Mouse (Mus musculus): ENCODE measurements around the gene Hscb. TPM values are rescaled to one million over a fixed set of nuclear protein-coding genes. Genes with fewer than 3 reads are reported as not detected.

Gene Hscb
- total and polyA plus RNA-seq, 3 experiments = 29.0 to 29.4 TPM; not detected in 1

DNA sequence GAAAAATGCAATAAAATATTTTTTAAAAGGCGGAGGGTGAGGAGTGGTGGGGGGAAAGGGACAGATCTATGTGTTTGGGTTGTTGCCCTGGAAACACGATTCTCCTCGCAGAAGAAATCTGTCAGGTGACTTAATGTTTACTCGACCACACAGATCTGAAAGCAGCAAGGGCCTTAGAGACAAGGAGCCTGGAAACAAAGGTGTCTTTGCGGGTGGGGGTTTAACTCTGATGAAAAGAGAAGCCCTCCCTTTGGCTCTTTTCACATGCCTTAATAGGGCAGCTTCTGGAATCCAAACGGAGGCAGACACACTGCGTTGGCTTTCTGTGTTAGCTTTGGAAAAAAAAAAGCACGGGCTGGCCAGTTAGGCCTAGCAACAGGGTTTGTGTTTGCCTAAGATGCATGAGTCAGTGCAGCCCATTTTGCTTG, 29.7 kb upstream of the Hscb start:
- H3K4me1 ChIP-seq (ENCODE audit: control insufficient read depth in 1 of 2, insufficient read depth in 2 of 2, low read length in 2 of 2) = no peaks in the 10 kb centered on the region
- H3K36me3 ChIP-seq (ENCODE audit: control insufficient read depth in 1 of 2, insufficient read depth in 2 of 2, low read length in 2 of 2) = peaks cover 0 to 17% of the 10 kb centered on the region in 2 experiments; a peak in 2 of 4 replicates
- no peak overlapping the region for H3K27ac ChIP-seq (ENCODE audit: control insufficient read depth, low read depth, low read length)
- DNase-seq (ENCODE audit: low read depth, low spot score) = no peak
- no peak overlapping the region for H3K9ac ChIP-seq (ENCODE audit: control insufficient read depth, low read depth, low read length, poor library complexity, severe bottlenecking)
- no peaks in the 10 kb centered on the region for H3K79me2 ChIP-seq (ENCODE audit: control insufficient read depth, insufficient read depth, low read length, poor library complexity)
- no peak overlapping the region for H3K4me3 ChIP-seq (ENCODE audit: control insufficient read depth in 1 of 2, insufficient read depth in 1 of 2, low read depth in 2 of 2, low read length in 2 of 2)
- no peaks in the 10 kb centered on the region for H3K27me3 ChIP-seq (ENCODE audit: control insufficient read depth in 1 of 2, insufficient read depth in 2 of 2, low read length in 2 of 2)
- no peak for TF ChIP-seq UBTF (IDR thresholded peaks at IDR 0.05; ENCODE audit: borderline replicate concordance, insufficient read depth, low read depth, low read length)
- no peak for TF ChIP-seq RCOR1 (IDR thresholded peaks at IDR 0.05; ENCODE audit: low read depth, low read length)
- TF ChIP-seq MEF2A (IDR thresholded peaks at IDR 0.05; ENCODE audit: extremely low read depth, insufficient replicate concordance, low read depth, low read length, poor library complexity, severe bottlenecking) = no peak
- TF ChIP-seq EP300 (IDR thresholded peaks at IDR 0.05; ENCODE audit: low read depth in 1 of 2, low read length in 2 of 2) = no peak
- TF ChIP-seq SMC3 (IDR thresholded peaks at IDR 0.05; ENCODE audit: low read depth, low read length) = no peak
- no peak for TF ChIP-seq MAFK (IDR thresholded peaks at IDR 0.05; ENCODE audit: borderline replicate concordance, low read depth, low read length)
- H3K9me3 ChIP-seq (replicated peaks; ENCODE audit: insufficient read depth, low read length) = no peaks in the 10 kb centered on the region

DNA sequence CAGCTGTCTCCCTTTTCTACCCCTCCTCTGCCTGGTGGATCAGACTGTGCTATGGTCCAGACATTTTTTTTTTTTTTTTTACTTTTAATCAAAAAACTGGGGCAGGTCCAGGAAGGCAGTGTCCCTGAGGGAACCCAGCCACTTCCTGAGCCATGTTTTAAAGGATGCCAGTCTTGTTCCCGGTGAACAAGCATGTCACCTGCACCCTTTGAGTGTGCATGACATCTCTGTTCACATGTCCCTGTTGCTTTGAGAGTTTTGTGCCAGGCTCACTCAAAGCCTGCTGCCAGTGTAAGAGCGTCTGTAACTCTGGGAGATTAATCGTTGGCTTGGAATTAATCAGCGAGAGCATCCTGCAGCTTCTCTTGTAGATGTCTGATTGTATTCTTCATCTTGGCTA, 28.9 kb upstream of the Hscb start:
- Histone ChIP-seq H3K36me3 (ENCODE audit: control insufficient read depth in 1 of 2, insufficient read depth in 2 of 2, low read length in 2 of 2) (peaks cover 0 to 16% of the 10 kb centered on the region in 2 experiments; a peak in 2 of 4 replicates), H3K79me2 (ENCODE audit: control insufficient read depth, insufficient read depth, low read length, poor library complexity) (no peaks in the 10 kb centered on the region), H3K4me1 (ENCODE audit: control insufficient read depth in 1 of 2, insufficient read depth in 2 of 2, low read length in 2 of 2) (no peaks in the 10 kb centered on the region), H3K9ac (ENCODE audit: control insufficient read depth, low read depth, low read length, poor library complexity, severe bottlenecking) (no peak overlapping the region), H3K9me3 (replicated peaks; ENCODE audit: insufficient read depth, low read length) (no peaks in the 10 kb centered on the region), H3K4me3 (ENCODE audit: control insufficient read depth in 1 of 2, insufficient read depth in 1 of 2, low read depth in 2 of 2, low read length in 2 of 2) (no peak overlapping the region), H3K27me3 (ENCODE audit: control insufficient read depth in 1 of 2, insufficient read depth in 2 of 2, low read length in 2 of 2) (no peaks in the 10 kb centered on the region), H3K27ac (ENCODE audit: control insufficient read depth, low read depth, low read length) (no peak overlapping the region)
- TF ChIP-seq POLR2A (IDR thresholded peaks at IDR 0.05; ENCODE audit: control insufficient read depth in 1 of 2, insufficient read depth in 1 of 2, low read depth in 1 of 2, low read length in 2 of 2, poor library complexity in 1 of 2) (no peak), BHLHE40 (IDR thresholded peaks at IDR 0.05; ENCODE audit: borderline replicate concordance, low read depth, low read length) (no peak), CTCF (IDR thresholded peaks at IDR 0.05 in 2 of 3, conservative IDR thresholded peaks at IDR 0.05 in 1 of 3; ENCODE audit: control insufficient read depth in 1 of 3, insufficient read depth in 1 of 3, low read depth in 2 of 3, low read length in 3 of 3, poor library complexity in 1 of 3, severe bottlenecking in 1 of 3) (no peak)
- no peak for DNase-seq (ENCODE audit: low read depth, low spot score)

DNA sequence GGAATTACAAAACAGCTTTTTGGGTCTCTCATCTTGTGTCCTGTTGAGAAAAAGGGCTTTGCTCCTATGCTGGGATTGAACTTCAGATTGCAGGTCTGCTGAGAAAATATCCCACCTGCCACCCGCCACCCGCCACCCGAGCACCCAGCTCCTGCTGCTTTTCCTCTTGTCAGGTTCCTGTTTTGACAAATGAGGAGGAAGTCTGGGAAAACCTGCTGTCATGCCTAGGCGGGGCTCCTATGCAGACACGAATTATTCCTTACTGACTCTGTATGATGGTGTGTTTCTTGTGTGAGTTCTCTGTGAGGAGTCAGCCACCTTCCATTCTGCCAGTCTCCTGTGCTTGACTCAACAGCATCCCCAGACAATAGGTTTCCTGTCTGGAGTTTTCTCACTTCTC, 20.9 kb upstream of the Hscb start:
- H3K79me2 ChIP-seq (ENCODE audit: control insufficient read depth, insufficient read depth, low read length, poor library complexity) = no peaks in the 10 kb centered on the region
- DNase-seq (ENCODE audit: low read depth, low spot score) = no peak
- H3K4me1 ChIP-seq (ENCODE audit: control insufficient read depth in 1 of 2, insufficient read depth in 2 of 2, low read length in 2 of 2) = no peaks in the 10 kb centered on the region
- H3K4me3 ChIP-seq (ENCODE audit: control insufficient read depth in 1 of 2, insufficient read depth in 1 of 2, low read depth in 2 of 2, low read length in 2 of 2) = no peak overlapping the region
- H3K27me3 ChIP-seq (ENCODE audit: control insufficient read depth in 1 of 2, insufficient read depth in 2 of 2, low read length in 2 of 2) = no peaks in the 10 kb centered on the region
- TF ChIP-seq JUND (IDR thresholded peaks at IDR 0.05; ENCODE audit: low read depth, low read length) (no peak), POLR2A (IDR thresholded peaks at IDR 0.05; ENCODE audit: control insufficient read depth in 1 of 2, insufficient read depth in 1 of 2, low read depth in 1 of 2, low read length in 2 of 2, poor library complexity in 1 of 2) (no peak), POLR2AphosphoS5 (IDR thresholded peaks at IDR 0.05; ENCODE audit: borderline replicate concordance, low read depth, low read length) (no peak), MEF2A (IDR thresholded peaks at IDR 0.05; ENCODE audit: extremely low read depth, insufficient replicate concordance, low read depth, low read length, poor library complexity, severe bottlenecking) (no peak), SIN3A (IDR thresholded peaks at IDR 0.05; ENCODE audit: low read length) (no peak), TBP (IDR thresholded peaks at IDR 0.05; ENCODE audit: low read depth, low read length) (no peak), ZNF384 (IDR thresholded peaks at IDR 0.05; ENCODE audit: low read depth, low read length) (no peak), GABPA (IDR thresholded peaks at IDR 0.05; ENCODE audit: low read depth, low read length) (no peak), SMC3 (IDR thresholded peaks at IDR 0.05; ENCODE audit: low read depth, low read length) (no peak), POLR2AphosphoS2 (IDR thresholded peaks at IDR 0.05; ENCODE audit: low read length) (no peak), RAD21 (IDR thresholded peaks at IDR 0.05; ENCODE audit: low read depth, low read length) (no peak), NRF1 (IDR thresholded peaks at IDR 0.05; ENCODE audit: insufficient read depth, low read depth, low read length, poor library complexity, severe bottlenecking) (no peak), CHD1 (IDR thresholded peaks at IDR 0.05; ENCODE audit: low read depth, low read length) (no peak), RCOR1 (IDR thresholded peaks at IDR 0.05; ENCODE audit: low read depth, low read length) (no peak), ETS1 (IDR thresholded peaks at IDR 0.05; ENCODE audit: low read depth, low read length) (no peak)
- H3K36me3 ChIP-seq (ENCODE audit: control insufficient read depth in 1 of 2, insufficient read depth in 2 of 2, low read length in 2 of 2) = peaks cover 0 to 28% of the 10 kb centered on the region in 2 experiments; a peak in 2 of 4 replicates
- no peak overlapping the region for H3K9ac ChIP-seq (ENCODE audit: control insufficient read depth, low read depth, low read length, poor library complexity, severe bottlenecking)
- no peaks in the 10 kb centered on the region for H3K9me3 ChIP-seq (replicated peaks; ENCODE audit: insufficient read depth, low read length)
- no peak overlapping the region for H3K27ac ChIP-seq (ENCODE audit: control insufficient read depth, low read depth, low read length)

Measured in MEL (cell line).